Mouse (Mus musculus) c-Kit-negative CD71-positive TER-119-positive erythroid progenitor cells, embryonic 14.5 days (primary cell): ENCODE data around the gene Smyd3.

Source experiments
- DNase-seq: peaks from one replicate; pipeline ENCODE4 v3.0.0-alpha.2; 2013; ENCODE audit warnings: low read depth, low spot score

The Smyd3 gene

DNA sequence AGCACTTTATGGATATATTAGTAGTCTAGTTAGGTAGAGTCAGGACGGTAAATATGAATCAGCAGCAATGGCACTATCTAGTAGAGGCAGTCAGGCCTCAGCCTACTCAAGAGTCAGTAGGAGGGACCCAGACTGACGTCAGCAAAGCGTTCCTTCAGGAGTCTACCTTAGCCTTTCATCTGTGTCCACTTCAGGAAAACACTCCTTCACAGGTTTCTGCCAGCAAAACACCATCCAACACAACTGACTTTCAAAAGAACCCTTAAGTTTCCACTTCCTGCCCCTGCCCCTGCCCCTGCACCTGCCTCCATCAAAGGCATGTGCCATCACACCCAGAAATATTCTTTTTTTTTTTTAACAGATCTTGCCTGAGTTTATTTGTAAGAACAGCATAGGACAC, 2.1 kb upstream of the Smyd3 start:
- DNase-seq, result no peak

DNA sequence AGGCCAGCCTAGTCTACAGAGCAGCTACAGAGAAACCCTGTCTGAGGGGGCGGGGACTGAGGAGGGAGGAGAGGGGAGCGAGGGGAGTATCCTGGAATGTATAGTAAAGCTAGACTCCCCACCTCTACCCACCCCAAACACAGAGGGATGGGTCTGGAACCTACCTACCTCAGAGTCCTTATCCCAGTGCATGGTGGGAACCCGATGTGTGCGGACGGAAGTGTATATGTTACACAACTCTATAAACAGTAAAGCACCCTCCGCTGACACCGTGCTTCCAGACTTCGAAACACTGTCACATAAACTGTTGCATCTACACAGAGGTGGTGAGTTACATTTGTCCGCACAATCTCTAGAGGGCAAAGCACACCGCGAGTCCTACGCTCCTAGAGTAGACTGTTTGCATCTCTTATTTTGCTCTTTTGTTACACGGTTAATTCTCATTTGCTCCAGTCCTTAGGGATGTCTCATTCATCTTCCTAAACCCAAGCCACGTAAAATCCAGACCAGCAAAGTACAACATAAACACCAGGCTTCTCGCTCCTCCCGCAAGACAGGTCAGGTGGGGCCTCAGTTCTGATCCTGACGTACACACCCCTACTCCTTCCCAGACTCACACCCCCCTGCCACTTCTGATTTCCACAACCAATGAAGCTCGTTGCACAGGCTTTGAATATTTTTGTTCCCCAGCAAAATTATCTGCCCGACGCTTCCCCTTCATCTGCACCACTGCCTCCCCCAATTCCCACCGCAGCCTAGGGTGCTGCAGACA, 714 bp downstream of the Smyd3 start:
- peak; percentile 11 for DNase-seq

DNA sequence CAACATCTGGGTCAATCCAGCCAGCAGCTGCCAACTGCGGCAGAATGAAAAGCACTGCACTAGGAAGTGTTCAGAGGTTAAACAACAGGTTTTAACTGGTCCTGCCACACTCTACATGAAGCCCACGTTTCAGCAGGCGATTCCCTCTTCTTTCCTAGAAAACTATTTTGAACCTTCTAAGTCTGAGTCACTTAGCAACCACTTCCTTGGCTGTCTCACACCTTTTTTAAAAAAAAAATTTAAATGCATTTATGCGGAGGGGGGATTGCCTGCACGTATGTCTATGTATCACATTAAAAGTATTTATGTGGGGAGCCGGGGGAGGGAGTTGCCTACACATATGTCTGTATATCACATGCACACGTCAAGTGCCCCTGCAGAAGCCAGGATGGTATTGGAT, 5.9 kb downstream of the Smyd3 start:
- DNase-seq, result no peak

DNA sequence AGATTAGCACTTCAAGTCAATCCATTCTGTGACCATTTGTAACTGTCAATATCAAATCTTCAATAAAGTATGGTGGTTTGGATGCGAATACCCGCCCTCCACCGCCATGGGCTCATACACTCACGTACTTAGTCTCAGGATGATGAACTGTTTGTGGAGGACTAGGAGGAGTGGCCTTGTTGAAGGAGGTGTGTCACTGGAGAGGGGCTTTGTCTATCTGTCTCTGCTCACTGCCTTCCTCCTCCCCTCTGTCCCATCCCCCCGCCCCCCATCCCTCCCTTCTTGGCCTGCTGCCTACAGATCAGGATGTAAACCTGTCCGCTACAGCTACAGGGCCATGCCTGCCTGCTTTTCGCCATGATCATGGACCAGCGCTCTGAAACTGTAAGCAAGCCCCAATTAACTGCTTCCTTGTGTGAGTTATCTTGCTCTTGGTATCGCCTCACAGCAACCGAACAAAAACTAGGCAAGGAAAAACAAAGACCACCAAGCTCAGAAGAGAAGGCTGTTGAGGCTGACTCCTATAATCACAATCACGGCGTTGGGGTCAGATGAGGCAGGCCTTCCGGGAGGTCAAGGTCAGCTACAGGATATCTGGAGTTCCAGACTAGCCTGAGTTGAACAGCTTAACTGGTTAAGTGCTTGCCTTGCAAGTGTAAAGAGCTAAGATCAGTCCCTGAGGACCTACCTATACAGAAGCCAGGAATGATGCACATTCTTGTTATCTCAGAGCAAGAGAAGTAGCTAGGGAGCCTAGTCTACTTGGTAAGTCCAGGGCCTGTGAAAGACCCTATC, 7.1 kb downstream of the Smyd3 start:
- no peak for DNase-seq

DNA sequence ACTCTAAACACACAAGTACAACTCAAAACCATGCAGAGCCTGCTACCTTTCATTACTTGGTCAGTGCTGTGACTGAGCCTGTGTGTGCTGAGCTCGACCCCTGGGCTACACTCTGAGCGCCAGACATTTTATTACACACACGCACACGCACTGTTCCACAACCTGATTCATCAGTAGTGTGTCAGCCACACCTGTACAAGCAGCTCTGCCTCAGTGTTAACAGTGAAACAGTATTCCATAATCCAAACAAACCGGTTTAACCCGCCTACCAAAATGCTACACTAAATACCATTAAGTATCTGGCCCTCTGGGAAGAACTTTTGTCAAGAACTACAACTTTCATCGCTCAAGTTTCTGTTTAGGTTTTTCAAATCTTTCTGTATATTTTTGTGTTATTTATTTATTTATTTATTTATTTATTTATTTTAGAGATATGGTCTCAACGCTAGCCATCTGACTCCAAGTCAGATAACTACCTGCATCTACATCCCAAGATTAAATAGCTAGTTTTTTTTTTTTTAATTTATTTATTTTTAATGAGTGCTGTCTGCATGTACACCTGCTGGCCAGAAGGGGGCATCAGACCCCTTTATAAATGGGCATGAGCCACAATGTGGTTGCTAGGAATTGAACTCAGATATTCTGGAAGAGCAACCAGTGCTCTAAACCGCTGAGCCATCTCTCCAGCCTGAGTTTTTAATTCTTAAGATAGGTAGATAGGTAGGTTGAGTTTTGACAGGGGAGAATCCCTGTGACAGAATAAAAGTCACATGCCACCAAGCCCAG, 11.1 kb downstream of the Smyd3 start:
- peak; percentile 34 for DNase-seq

DNA sequence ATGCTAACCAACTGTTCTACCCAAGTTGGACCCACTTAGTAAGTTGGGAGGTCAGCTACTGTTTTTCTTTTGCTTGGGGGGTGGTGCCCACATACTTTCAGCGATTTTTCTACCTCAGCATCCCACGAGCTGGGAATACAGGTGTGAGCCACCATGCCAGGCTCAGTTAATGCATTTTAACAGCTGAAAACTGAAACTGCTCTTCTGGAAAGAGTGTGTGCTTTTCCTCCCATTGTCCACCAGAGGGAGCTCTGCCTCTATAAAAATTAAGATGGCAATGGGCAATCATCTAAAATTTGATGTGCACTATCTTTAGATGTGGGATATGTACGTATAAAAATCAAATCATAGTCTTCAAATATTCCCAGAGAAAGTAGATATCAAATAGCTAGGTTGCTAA, 15.3 kb downstream of the Smyd3 start:
- DNase-seq, result peak; percentile 30

DNA sequence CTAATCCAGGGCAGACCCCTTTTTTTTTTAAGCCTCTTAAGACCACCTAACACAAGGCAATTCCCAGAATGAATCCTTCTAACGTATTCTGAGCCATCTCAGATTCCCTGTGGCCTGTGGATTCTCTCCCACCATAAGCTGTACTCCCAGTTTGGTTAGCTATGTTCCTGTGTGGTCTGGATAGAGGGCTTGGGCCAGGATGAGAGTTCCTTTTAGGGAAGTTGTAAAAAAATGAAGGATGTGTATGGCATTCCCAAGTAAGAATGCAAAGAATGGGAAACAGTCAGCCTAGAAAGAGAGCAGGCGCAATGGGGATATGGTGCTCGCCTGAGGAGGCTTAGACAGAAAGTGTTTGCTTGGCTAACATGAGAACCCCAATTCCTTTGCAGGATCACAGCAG, 18.6 kb downstream of the Smyd3 start:
- no peak for DNase-seq

DNA sequence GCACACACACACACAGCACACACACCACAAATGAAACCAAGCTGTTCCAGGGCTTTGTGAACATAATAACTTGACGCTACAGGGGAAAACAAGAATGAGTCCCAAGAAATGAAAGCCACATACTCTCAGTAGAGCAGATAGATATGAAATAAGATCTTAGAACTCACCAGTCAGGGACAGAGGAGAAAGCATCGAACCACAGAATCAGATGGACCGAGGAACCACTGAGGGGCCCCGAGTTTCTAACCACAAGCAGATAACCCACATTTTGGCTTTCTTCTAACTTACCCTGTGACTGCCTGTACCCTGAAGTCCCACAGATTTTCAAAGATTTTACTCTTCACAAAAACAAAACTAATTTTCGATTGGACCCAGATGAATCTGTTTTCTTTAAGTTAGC, 24.9 kb downstream of the Smyd3 start:
- no peak for DNase-seq

DNA sequence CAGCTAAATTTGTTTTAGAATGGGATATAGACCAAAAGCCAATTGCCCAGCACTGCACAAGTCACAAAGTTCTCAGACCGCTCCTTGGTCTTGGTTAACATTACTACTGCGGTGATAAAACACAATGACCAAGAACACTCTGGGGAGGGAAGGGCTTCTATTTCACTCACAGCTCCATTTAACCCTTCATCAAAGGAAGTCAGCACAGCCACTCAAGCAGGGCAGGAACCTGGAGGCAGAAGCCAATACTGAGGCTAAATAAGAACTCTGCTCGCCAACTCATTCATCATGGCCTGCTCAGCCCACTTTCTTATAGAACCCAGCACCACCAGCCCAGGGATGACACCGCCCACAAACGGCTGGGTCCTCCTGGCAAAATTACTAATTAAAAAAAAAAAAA, 29.3 kb downstream of the Smyd3 start:
- DNase-seq, result no peak

DNA sequence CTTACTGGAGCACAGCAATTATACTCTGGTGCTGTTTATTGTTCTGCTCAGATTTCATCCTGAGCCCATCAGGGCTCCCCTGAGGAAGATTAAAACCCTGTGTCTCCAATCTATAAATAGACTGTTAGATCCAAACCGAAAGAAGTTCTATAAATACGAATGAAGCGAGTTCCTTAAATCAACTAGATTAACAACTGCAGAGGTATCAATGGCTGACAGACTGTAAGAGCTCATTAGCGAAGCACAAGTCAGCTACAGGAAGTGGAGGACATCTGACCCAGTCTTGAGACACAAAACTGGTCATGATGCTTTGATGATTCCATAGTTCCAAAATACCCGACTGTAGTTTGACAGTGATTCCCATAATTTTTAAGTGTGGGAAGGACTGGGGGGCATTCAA, 29.9 kb downstream of the Smyd3 start:
- DNase-seq, result no peak

DNA sequence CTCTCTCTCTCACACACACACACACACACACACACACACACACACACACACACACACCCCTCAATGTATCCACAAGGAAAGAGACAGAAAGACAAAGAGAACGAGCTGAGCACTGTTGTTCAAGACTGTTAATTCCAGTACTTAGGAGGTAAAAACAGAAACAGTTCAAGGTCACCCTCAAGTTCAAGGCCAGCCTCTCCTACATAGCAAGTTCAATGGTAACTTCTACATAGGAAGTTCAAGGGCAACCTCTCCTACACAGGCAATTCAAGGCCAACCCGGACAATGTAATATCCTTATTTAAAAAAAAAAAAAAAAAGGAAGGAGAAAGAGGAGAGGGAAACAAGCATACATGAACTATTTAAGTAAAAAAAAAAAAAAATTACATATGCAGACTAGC, 30.6 kb downstream of the Smyd3 start:
- no peak for DNase-seq

DNA sequence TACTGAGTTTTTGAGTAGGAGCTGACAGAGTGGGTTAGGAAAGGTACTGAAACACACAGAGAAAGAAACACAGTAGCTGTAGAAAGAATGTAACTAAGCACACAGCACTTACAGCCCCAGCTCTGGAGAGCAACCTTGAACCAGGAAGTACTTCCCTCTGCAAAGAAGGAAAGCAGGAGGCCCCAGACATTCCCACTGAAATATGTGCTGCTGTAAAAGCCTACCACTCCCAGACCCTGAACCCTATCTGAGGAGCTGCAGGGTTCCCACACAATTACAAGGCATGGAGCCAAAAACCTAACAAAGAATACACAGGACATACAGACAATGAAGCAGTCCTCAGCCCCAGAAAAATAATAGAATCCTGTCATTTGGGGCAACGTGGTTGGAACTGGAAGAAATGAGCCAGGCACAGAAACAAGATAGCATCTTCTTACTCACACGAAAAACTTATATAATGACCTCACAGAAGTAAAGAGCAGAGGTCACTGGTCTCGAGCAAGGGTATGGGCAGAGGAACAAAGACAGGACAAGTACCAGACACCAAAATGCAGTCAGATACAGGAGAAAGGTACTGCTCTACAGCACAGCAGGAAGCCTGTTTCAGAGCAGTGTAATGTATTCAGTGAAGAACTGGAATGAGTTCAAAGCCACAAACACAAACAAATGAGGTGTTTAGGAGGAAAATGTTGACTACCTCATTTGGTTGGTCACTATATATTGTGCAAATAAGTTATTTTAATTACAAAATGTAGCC, 31.9 kb downstream of the Smyd3 start:
- DNase-seq, result no peak

DNA sequence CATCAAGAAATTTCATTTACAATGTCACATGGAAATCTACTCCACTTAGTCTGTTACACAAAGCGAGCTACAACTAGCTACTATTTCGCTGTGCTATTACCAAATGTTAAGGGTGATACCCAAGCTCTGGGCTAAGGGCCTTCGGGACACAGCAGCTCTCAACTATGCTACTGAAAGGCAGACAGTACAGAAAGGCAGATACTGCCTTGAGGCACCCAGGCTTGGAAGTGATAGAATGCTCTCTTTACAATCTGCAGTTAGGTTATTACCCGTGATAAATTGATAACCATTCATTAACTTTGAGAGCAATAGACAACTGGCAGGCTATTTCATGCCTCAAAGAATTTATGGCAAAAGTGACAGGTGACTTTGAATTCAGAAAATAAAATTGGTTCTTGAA, 37.0 kb downstream of the Smyd3 start:
- DNase-seq, result no peak

DNA sequence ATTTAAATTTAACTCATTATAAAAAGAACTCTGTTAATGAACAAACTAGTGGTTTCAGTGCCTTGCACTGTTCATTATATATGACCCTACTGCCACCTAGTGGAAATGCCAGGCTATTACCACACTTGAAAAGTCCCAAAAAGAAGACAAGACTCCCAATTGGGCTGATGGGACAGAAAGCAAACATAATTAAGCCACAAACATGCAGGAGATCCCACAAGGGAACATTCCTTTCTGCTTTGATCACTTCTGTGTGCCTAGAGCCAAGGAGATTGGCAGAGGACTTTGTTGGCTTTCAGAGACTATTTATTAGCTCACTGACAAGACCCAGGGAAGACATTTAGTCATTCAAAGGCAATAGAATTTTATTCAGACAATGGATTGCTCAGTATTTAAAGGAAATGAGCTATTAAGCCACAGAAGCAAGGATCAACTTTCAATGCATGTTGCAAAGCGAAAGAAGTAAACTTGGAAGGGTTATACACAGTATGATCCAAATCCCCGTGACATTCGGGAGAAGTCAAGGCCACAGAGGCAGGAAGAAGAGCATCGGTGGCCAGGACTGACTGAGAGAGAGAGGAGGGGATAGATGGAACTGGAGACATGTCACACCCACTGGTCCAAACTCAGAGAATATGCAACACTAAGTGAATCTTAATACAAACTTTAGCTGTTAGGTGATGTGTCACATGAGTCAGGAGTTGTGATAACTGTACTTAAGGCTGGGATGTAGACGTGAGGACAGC, 40.5 kb downstream of the Smyd3 start:
- DNase-seq, result peak; percentile 24

DNA sequence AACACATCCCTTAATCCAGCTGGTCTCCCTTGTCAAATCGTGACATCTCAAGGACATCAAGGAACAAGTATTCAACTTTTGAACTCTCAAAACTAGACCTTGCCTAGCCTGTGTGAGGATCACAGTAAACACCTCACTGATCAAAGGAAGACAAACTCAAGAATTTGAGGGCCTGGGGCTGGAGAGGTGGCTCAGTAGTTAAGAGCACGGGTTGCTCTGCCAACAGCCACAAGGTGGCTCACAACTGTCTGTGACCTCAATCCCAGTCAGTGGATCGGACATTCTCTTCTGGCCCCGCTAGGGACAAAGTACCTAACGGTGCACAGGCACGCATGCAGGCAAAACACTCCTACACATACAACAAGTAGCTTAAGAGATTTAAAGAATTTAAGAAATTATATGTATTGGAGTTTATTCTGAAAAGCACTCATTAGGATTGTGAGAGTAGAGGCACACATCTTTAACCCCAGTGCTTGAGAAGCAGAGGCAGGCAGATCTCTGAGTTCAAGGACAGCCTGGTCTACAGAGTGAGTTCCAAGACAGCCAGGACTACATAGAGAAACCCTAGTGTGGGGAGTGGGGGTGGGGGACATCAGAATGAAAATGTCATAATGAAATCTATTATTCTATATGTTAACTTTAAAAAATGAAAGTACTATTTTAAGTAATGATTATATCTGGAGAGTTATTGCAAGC, 41.2 kb downstream of the Smyd3 start:
- DNase-seq, result no peak

DNA sequence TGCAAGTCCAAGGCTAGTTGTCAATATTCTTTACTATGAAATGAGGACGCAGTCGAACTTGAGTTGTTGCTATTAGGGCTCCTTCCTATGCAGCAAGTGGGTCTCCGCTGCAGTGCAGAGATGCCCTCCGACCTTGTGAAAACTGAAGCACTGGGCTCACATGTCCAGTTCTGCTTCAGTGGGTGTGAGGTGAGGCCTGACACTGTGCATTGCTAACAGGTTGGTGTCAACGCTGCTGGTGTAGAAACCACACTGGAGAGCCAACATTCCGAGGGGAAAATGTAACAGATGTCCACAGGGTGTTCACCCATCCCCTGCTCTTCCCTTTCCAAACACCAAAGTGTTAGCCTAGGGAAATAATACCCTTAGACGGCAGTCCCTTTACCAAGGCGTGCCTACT, 43.1 kb downstream of the Smyd3 start:
- DNase-seq, result no peak

DNA sequence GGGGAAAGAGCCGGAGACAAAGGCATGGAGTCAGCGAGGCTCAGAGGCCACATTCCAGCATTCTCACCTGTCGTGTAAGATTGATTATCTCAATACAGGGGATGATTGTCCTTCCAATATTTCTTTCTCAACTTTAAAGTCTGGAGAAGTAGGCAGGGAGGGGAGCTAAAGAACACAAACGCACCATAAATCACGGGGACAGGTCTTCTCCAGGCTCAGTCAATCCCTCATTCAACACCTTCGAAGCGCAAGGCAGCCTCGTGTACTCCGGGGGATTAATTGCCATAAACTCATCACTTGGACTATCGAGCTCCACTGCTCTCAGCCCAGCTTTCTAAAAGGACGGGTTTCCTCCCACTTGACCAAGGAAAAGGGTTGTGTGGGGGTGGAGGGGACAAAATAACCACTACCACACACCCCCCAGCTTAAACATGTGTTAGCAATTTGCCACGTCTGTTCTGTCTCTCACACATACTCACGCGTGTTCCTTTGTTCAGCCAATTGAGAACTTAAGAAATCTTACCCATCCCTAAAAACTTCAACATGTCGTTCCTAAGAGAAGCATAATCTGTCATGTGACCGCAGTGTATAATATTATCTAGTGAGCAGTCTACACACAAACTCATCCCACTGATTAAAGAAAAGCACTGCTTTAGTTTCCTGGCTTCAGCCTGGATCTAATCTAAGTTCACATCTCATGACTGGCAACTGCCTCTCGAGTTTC, 43.8 kb downstream of the Smyd3 start:
- no peak for DNase-seq

DNA sequence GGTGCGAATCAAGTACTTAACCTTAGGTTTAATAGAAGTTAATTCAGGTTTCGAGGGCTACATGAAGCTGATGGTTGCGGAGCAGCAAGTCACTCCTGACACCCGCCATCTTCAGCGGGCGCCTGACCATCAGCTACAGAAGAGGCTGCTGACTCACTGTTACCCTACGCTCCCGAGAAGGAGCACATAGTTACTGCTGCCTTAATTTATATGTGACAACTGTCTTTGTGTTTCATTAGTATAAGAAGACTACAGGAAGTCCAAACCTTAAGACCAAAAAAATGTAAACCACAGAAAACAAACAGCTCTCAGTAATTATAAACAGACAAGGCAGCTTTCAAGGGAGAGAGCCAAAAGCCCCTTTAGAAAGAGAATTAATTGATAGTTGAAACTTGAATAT, 49.9 kb downstream of the Smyd3 start:
- no peak for DNase-seq

DNA sequence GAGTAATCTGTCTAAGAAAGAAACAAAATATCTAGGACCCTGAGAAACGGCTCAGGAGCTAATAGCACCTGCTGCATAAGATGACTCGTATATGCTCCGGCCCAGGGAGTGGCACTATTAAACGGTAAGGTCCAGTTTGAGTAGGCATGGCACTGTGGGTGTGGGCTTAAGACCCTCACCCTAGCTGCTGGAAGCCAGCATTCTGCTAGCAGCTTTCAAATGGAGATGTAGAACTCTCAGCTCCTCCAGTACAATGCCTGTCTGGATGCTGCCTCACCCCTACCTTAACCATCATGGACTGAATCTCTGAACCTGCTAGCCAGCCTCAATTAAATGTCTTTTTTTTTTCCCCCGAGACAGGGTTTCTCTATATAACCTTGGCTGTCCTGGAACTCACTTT, 55.5 kb downstream of the Smyd3 start:
- DNase-seq, result no peak
